Mouse (Mus musculus) heart, adult 11 months (tissue): ENCODE data around the gene Brd4.

Experiments
- DNase-seq: peaks from one replicate; pipeline ENCODE4 v3.0.0; 2022

Brd4 gene

GRCm38 (mm10) chr17:32284262-32285137 lies at the start of gene Brd4:
Brd4 (minus strand) TSS chr17:32284722.
- DNase-seq: peak; percentile 99

GRCm38 (mm10) chr17:32333675-32334303 lies 49.3 kb upstream of the Brd4 start:
- no peak for DNase-seq

- no peak for DNase-seq
These were observed 43.0 kb upstream of the Brd4 start for GRCm38 (mm10) chr17:32327501-32327900.

DNA sequence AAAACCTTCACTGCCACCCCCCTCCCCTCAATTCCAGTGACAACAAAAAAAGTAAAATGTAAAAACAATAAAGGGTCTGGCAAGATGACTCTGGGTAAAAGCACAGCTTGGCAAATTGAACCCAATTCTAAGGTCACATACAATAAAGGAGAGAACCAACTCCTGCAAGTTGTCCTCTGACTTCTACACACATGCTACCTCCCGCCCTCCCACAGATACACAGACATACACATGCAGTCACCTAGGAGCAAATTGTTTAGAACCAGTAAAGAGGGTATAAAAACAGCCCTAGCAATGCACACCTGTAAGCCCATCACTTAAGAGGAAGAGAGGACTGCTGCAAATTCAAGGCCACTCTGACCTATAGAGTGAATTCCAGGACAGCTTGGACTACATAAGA lies 38.3 kb upstream of the Brd4 start:
- DNase-seq: peak; percentile 74

GRCm38 (mm10) chr17:32321836-32322235 lies 37.3 kb upstream of the Brd4 start:
- DNase-seq: no peak

DNA sequence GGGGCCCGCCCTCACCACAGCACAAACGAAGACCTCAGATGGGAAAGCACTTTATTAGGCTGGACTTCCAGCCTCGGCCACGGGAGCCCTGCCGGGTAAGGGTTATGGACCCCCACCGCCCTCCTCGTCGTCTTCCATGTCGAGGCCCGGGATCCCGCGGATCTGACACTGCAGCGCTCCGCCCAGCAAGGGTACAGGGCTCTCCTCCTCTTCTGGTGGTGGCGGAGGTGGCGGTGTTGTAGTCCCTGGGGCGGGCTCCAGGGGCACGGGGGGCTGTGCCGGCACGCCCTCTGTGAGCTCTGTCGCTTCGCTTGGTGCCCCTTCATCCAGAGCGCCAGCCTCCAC lies 36.8 kb upstream of the Brd4 start:
- no peak for DNase-seq

- DNase-seq: peak; percentile 100
These were observed 36.3 kb upstream of the Brd4 start, which contains the start of gene Akap8 for GRCm38 (mm10) chr17:32320597-32321389. Akap8 (minus strand) TSS chr17:32321238.

- DNase-seq: no peak
These were observed 35.4 kb upstream of the Brd4 start for GRCm38 (mm10) chr17:32319950-32320349.

- DNase-seq: peak; percentile 86
These were observed 33.2 kb upstream of the Brd4 start for GRCm38 (mm10) chr17:32317708-32318107.

DNA sequence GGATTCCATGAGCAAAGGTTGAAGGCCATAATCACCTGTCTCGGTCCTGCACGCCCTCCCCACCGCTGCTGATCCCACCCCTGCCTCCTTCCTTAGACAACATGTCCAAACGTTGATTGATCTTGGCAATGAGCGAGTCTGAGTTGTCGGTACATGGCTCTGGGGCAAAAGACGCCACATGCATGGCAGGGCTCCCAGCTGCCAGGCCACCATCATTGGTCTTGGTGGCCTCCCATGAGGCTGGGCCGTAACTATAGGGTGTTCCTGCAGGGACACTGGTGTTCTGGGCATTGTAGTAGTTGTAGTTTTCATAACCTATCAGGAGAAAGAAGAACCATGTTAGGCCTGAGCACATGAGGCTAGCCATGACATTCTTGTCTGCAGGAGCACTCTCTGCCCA lies 32.5 kb upstream of the Brd4 start:
- peak; percentile 84 for DNase-seq

DNA sequence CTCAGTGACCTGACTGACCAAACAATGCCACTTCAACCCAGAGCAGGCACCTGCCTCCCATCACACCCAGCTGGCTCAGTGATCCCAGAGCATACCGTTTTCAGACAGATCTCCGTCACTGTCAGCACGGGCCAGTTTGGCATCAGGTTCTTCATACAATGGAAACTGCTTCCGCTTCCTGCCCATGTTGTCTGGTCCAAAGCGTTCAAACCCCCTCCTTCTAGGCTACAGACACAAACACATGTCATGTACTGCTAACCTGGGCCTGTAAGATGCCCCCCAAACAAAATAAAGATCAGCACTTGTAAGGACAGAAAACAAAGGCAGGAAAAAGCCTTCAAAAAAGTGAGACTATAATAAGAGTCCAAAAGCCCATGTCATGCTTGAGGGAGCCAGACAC lies 31.0 kb upstream of the Brd4 start:
- peak; percentile 86 for DNase-seq

GRCm38 (mm10) chr17:32313892-32314291 lies 29.4 kb upstream of the Brd4 start:
- peak; percentile 74 for DNase-seq

DNA sequence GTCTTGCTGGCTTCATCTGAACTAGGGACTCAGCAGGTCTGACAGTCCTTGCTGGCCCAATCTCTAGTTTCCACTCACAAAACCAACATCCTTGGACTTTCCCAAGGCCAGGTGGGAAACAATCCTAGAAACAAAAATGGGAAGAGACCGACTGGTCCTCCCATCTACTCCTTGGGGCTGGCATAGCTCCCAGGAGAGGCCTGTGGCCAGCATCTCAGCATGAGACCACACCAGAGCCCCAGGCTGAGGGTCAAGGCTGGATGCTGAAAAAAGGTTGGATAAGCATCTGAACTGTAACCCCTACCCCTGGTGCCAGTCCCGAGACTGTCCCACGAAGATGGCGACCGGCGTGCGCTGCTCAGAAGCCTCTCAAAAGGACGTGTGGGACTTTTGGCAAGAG lies 28.3 kb upstream of the Brd4 start:
- peak; percentile 88 for DNase-seq

- DNase-seq: no peak
These were observed 23.4 kb upstream of the Brd4 start for GRCm38 (mm10) chr17:32307963-32308362.

GRCm38 (mm10) chr17:32298125-32298524 lies 13.6 kb upstream of the Brd4 start:
- peak; percentile 51 for DNase-seq

DNA sequence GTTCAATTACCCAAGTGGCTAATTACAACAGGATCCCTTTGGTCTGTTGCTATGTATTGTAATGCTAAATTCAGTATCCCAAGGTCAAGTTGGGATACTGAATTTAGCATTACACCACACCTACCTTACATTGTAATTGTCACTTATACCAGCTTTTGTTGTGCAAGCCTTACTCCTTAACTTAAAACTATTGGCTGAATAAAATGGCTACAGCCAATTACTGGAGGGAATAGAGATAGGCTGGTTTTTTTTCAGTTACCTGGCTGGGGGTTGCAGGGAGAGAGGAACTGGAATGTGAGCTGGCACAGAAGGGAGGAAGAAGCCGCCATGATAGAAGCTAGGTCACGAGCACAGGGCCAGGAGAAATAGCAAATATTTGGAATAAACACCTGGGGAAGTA lies 11.4 kb upstream of the Brd4 start:
- peak; percentile 48 for DNase-seq

GRCm38 (mm10) chr17:32295160-32295559 lies 10.6 kb upstream of the Brd4 start:
- peak; percentile 63 for DNase-seq

GRCm38 (mm10) chr17:32285138-32285670 lies 682 bp upstream of the Brd4 start:
- peak; percentile 34 for DNase-seq

DNA sequence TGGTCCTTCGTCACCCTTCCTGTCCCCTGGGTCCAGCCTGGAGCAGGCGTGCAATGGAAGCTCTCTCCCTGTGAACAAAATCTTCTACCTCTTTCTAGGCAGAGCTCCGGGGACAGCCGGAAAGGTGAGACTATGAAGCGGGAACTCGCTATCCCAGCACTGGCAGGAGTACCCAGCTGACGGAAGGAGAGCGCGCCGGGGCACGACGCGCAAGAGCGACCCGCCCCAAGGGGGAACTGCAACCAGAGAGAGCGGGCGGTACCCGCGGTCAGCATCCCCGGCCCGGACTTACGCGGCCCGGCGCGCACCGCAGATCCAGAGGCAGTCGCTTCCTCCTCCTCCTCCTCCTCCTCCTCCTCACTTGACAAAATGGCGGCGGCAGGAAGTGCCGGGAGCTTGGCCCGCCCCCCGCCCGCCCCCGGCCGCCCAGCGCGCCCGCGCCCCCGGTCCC lies 726 bp downstream of the Brd4 start:
- peak; percentile 97 for DNase-seq

GRCm38 (mm10) chr17:32283341-32283740 lies 1.2 kb downstream of the Brd4 start:
- DNase-seq: peak; percentile 94

GRCm38 (mm10) chr17:32281611-32282310 lies 2.8 kb downstream of the Brd4 start:
- peak; percentile 89 for DNase-seq

- peak; percentile 52 for DNase-seq
These were observed 3.4 kb downstream of the Brd4 start for GRCm38 (mm10) chr17:32281126-32281525.
